Mouse (Mus musculus) stomach, postnatal 0 days (tissue): Measurements from ENCODE around the gene Prok2.

Experiments used
- CTCF ChIP-seq: IDR thresholded peaks from 2 replicates; pipeline ENCODE4 v1.5.1; 2016; ENCODE audit warnings: antibody characterized with exemption, low read depth, mild to moderate bottlenecking, moderate library complexity
- EP300 ChIP-seq: optimal IDR thresholded peaks from 2 replicates; pipeline ENCODE3; 2016; ENCODE audit warnings: antibody characterized with exemption

GRCm38 (mm10) chr6:99667290-99667689, 58.9 kb downstream of the Prok2 start:
- 0 out of 2 replicates have a peak, but pooled peaks have one; percentile 17 for TF ChIP-seq CTCF
- no peak for TF ChIP-seq EP300
